Mouse (Mus musculus): ENCODE data around the gene Dmxl2.

Dmxl2 gene

DNA sequence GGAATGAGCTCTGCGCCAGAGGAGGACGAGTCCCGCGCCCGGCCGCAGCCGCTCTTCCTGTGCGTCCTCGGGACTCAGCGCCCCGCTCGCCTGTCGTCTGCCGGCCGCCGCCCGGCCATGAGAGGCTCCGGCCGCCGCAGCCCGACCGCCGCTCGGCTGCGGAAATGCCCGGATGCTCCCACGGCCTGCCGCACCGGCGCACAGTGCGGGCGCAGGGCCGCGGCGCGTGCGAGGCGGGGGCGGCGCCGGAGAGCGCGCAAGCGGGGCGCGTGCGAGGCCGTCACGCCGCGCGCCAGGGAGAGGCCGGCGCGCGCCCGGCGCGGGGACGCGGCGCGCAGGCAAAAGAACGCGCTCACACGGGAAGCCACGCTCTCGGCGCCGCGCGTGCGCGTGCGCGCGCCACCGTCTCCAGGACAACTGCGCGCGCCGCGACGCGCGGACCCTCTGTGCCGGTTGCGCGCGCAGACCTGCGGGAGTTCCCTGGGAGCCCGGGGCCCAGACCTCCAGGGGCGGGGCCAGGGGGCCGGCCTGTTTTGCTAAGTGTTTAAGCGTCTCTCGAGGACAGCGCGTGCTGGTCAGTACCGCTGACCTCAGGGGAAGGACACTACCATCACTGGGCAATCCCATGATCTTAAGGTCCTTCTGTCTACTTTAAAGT, at the start of gene Dmxl2:
TSS of gene Dmxl2 (minus strand) at position 174 of the 658 bp plus-strand sequence.
- peak; percentile 97 for DNase-seq

DNA sequence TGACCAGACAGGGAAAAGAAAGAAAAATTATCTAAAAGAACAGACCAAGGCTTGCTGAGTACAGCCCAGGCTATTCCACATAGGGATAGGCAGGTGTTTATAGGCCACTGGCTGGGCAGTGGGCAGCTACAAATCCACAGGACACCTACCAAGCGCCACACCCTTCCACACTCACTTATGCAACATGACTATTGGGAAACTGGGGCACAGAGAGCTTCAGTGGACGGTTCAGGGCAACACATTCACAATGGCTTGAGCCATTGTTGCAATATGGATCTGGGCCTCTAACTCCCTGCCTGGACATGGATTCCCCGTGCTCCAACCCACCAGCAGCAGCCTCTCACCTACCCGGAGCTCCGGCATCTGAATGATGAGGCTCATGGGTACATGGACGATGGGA, 48.0 kb upstream of the Dmxl2 start:
- DNase-seq: no peak

DNA sequence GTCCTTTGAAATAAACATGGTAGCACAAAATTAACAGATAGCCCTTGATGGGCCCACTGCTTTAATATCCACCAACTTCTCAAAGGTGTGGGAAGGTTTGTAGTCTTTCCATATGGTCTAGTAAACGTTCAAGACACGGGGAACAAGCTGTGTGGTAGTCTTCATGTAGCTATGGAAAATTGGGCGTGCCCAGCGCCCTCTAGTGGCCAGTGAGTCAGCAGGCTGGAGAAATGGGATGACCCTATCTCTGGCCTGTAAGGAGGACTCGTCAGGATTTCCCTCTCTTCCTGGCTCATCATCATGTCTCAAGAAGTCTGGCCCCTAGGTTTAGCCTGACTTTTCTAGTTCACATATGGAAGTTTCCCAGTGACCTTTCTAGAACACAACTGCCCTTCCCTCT, 46.1 kb upstream of the Dmxl2 start:
- DNase-seq: peak; percentile 69

DNA sequence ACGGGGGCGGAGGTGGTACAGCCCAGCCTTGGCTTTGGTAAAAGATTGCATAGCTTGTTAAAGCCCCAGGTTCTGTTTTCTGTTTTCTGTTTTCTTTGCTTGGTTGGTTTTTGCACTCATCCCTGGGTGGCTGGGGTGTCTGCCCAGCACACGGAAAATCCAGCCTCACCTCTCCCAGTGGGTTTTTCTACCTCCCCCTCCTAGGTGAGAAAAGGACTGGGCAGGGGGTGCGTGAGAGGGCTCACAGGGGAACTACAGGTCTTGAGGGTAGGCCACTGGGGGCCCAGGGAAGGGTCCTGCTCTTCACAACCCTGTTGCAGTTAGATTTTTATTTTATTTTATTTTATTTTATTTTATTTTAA, 43.5 kb upstream of the Dmxl2 start:
- DNase-seq: no peak

DNA sequence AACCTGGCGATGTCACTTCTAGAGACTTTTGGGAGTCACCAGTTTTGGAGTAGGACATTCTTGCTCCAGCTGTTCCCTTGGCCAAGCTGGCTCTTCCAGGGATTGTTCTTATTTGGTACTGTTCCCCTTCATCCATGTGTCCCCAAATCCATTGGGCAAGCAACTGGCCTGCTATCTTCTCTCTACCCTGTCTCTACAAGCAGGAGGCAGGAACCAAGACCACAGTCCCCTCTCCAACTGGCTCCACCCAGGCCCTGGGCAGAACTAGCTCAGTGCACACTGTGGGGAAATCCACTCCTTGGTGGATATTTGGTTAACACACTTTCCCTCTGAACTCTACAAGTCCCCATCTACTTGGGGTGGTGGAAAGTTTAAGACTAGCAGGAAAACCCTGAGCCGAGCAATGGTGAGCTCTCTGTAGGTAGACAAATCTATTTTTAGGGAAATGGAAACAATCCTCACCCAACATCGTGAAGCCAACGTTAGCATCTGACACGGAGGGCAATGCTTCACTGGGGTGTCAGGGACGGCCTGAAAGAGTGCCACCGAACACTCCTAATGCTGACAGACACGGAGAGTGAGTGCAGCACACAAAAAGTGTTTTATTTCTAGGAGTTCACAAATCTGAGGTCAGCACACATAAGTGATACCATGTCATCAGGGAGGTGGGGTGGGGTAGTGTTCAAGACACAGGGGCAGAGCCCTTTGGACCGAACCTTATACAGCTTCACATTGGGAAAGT, 43.0 kb upstream of the Dmxl2 start:
- no peak for DNase-seq

DNA sequence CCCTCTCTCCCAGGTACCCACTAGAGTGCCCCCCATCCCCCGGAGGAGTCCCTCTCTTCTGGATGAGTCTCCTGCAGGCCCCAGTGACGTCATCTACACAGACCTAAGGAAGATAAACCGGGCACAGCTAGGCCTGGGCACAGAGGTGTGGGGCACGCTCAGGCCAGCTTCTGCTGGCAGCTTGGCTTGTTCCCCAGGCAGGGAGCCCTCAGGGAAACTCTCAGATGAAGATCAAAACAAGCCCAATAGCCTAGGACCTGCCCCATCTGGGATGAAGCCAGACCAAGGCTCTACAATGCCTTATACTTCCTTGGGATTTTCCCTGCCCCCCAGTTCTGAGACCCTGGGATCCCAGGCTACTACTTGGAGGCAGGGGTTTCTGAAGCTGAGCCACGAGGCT, 39.4 kb upstream of the Dmxl2 start:
- DNase-seq: no peak

DNA sequence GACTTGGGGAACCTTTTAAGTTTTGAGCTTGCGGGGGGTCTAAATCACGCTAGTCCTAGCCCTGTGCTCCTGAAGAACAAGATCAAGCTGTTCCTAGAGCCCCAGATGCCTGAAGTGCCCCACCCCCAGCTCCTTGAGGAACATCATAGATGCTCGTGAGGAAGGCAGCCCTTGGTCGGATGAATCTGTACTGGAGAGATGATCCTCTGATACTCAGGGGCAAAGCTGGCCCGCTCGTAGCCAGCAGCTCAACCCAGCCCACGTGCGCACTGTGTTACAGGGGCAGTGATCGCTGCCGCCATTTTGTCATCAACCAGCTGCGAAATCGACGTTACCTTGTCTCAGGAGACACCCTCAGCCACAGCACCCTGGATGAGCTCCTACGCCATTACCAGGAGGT, 37.3 kb upstream of the Dmxl2 start, which contains the start of gene Sh2d7:
TSS of gene Sh2d7 (plus strand) at position 301 of the 400 bp plus-strand sequence.
- DNase-seq: no peak

DNA sequence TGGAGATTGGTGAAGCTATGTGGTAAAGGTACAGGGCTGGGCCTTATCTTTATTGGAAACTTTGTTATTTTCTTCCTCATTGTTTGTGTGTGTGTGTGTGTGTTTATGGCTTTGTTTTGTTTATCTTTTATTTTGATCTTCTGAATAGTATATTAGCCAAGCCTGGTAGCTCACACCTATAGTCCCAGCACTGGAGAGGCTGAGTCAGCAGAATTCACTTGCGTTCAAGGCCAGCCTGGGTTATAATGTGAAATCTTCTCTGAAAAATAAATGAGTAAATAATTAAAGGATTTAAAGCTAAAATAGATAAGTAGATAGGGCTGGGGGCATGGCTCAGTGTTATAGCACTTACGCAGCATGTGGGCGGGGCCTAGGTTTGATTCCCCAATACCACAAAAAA, 36.8 kb upstream of the Dmxl2 start:
- no peak for DNase-seq

DNA sequence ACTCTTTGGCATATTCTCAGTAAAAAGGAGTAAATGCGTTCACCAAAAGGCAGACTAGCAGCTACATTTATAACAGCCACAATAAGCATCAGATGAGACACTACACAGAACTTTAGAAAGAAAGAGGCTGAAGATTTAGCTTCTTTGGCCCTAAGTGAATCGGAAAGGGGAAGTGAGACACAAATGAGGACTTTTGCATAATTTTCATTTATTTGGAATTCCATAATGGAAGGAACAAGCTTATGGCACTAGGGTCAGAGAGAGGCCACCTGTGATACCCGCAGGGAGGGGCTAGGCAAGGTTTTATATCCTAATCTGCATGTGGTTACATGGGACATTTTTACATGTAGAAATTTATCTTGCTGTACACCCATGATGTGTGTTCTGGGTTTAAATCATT, 36.1 kb upstream of the Dmxl2 start:
- DNase-seq: no peak

DNA sequence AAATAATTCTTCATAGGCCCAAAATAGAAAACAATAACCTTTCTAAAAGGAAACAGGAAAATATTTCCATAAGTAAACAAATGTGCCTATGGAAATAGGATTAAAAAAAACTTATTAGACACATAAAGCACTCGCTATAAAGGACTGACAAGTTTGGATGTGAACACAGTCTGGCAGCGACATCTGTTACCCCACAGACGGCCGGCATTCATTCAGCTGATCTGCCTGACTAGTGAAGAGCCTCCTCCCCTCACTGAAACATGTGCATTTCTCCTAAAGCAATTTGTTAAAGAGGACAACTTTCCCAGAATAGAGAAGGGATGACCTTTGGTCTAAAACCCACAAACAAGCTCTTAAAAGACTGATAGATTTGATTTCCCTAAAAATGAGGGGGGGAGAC, 35.6 kb upstream of the Dmxl2 start:
- no peak for DNase-seq

DNA sequence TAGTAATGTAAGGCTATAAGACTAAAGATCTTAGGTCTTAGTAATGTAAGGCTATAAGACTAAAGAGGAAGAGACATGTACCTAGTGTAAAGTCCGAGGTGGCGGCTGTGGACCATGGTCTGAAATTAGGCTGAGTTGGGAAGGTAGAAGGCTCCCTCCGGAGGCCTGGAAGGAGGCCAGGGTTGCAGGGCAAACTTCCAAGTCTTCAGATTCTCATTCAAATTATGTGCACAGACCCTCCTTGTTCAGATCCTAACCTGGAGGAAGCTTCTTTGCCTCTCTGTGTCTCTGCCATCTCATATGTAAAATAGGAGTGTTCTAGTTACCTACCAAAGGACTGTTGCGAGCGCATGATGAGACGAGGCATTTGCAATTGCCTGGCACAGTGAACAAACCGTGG, 34.8 kb upstream of the Dmxl2 start:
- no peak for DNase-seq

DNA sequence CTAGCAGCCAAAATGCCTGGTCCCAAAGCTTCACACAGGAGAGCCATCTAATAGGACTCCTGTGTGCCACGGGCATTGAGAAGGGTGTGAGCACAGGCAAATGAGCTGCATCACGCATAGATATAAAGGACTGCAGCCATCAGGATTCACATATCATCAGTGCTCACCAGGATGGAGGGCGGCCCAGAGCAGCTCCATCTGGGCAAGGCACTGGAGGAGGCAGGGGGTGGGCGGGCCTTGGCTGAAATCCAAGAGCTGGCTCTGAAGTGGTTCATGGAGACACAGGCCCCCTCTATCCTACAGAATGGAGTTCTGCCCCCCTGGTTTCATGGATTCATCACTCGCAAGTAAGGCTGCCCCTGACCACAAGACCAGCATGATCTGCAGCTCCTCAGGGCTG, 32.5 kb upstream of the Dmxl2 start:
- no peak for DNase-seq

DNA sequence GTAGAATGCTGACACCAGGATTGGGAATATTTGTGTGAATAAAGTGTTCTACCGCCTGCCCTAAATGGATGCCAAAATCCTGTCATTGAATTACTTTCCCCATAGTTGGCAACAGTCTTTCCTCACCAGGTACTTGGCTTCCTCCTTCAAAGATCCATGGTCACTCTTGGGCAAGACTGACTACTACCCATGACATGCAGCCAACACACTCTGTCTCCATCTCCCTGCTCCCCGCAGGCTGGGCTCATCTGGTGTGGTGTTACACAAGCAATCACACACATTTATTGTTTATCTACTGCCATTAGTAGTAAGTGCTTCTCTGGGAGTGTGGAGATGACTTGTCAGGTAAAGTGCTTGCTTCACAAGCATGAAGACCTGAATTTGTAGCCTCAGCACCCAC, 31.5 kb upstream of the Dmxl2 start:
- DNase-seq: no peak

DNA sequence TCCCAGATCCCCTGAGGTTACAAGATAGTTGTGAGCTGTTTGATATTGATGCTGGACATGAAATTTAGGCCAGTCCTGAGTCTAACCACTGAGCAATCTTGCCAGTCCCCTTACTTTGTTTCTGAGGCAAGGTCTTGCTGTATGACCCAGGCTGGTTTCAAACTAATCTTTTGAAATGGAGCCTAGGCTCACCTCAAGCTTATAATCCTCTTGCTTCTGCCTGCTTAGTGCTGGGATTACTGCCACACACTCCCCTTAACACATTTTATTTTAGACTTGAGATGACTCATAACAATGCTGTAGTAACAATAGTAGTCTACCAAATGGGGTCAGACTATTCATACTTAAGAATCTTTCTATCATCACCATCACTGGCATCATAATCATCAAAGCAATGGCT, 30.0 kb upstream of the Dmxl2 start:
- DNase-seq: no peak

DNA sequence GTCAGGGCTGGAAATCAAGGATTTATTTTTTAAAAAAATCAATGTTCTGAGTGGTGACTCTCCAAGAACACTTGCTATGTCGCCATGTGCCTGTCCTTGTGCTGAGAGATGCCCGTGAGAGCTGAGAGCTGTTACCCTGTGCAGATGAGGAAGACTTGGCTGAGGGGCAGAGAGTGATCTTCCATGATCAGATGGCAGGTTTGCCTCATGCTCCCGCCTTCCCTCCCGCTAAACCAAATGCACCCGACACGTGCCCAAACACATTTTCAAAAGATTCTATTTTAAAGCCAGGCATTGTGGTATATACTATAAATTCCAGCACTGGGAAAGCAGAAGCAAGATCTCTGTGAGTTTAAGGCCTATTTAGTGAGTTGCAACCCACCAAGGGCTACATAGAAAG, 29.4 kb upstream of the Dmxl2 start:
- DNase-seq: no peak

DNA sequence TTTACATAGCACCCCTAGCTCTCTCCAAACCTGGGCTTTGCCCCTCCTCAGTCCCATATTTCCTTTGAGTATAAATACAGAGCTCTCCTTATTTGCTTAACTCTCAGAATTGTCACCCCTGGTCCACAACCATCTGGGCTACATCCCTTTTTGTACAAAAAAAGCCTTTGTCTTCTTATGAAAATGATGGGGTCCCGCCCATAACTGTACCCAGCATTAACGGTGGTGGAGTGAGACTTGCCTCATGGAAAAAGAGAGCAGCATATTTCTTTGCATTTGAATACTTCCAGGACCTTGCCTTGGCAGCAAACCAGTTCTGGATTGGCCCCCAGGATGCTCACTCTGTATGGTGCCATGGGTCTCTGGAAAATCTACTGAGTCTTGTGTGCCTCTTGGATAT, 28.5 kb upstream of the Dmxl2 start:
- DNase-seq: no peak

DNA sequence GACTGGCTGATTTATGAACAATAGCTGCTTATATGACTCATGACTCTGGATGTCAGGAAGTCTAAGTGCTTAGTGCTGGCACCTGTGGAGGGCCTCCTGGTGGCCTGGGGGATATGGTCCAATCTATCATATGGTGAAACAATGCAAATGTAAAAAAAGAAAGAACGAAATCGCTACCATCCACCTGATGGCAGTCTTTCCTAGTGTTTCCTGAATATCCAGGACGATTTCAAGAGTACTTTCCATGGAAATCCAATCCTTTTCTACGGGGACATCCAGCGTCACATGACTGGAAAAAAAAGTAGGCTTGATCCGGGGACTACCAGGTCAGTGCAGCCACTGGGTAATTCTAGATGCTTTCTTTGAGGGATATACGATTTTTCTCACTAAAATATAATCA, 26.3 kb upstream of the Dmxl2 start:
- no peak for DNase-seq

DNA sequence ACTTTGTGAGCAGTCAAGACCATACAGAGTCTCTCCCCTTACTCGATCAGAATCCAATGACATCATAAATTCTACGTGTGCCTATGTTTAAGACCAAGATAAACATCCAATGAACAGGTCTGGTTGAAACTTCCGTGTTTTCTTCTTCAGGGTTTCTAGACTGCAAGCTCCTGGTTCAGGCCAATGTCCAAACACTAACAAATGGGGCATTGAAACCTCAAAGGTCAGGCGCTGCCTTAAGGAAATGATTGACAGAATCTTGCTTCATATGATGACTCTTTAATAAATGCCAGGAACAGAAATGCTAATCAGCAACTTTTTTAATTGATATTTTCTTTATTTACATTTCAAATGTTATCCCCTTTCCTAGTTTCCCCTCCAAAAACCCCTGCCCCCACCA, 18.9 kb upstream of the Dmxl2 start:
- DNase-seq: no peak

DNA sequence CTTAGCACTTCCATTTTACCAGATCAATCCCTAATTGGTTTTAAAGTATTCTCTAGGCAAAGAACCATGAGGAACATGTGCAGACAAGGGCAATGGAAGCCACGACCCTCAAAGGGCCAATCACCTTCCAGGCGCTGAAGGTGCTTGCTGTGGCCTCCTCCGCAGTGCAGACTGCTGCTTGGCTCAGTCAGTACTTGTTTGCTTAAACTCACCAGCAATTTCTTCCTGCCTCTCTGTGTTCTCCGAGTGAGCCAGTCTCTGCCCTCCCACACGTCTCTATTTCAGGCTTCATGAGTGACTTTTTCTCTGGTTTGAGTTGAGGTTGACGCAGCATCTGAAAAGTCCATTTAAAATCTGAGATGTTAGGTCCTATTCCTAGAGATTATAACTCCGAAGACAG, 17.5 kb upstream of the Dmxl2 start:
- no peak for DNase-seq

DNA sequence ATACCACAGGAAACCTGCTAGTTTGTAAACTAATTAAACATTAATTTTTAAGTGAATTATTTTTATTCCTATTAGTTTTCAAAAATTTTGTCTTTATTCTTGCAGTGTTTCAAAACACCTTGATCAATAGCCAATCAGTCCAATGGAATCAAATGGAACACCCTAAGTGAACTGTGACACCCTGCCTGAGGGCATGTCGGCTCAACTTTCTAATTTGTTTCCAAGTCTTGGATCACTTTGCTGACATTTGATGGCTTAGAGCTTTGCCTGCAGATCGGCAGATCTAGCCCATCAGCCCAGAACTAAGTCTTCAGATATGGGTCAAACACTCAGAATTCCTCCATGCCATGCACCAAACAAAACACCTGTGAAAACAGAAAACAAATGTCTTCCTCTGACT, 14.6 kb upstream of the Dmxl2 start:
- DNase-seq: no peak

DNA sequence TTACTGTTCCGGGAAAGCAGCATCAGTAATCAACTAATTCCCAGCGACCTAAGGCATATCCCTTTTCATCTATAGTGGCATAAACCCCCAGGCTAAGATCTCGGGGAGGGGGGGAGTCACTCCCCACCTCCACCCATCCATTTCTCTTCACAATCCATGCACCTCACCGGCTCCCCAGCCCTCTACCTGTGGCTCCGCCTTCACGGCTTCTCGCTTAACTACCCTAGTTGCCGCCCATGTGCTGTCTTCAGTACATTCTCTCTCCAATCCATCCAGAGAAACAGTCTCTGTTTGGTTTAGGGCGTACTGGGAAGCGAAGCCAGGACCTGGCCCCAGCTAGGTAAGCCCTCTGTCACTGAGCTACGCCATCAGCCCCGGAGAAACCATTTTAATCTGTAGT, 1.4 kb upstream of the Dmxl2 start:
- no peak for DNase-seq

DNA sequence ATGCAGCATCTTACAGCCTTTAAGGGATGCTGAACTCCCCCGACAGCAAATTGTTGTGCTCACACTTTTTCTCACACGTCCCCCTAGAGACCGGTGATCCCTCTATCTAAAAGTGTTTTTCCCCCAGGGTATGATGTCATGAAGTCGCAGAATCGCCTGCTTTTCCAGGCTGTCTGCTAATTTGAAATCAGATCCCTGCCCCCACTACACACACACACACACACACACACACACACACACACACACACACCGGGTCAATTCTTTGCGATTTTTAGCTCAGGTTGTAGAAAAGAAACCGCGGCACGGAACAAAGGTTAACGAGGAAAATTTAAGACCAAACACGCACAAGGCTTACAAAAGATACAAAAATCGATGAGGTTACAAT, 677 bp upstream of the Dmxl2 start:
- DNase-seq: no peak

DNA sequence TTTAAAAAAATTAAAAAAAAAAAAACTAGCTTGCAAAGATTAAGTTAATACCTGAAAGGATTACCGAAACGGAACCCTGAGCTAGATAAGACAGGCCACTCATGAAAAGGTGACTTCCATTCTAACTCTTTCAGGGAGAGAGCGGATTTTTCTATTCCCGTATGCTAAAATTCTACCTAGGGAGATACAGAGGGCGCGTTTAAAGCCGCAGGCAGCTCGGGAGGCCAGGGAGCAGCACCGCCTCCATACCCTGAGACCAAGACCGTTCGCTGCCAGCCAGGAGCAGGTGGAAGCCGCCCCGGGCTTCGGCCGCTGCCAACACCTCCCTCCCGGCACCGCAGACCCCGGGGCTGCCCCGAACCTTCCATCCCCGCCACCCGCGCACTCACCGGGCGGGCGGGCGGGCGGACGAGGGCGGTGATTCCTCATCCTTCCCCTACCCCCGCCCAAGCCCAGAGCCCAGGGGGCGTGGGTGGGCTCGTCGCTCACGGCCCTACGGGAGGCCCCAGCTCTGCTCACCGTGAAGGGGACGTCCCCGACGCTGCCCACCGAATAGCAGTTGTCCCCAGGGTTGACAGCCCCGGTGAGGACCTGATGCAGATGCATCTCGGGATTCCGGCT, 484 bp downstream of the Dmxl2 start:
- peak; percentile 51 for DNase-seq

DNA sequence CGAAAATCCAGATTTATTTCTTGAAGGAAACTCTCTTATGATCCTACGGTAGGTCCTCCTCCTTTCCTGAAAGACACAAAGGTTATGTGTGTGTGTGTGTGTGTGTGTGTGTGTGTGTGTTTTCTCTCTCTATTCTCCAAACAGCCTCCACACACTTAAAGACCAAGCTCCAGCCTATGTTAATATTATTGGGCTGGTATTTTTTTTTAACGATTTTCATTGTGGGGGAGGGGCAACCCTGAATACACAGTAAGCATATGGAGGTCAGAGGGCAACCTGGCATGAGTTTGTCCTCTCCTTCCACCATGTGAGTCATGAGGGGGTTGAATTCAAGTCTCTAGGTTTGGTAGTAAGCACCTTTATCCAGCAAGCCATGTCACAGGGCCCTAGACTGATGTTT, 1.6 kb downstream of the Dmxl2 start:
- DNase-seq: no peak

DNA sequence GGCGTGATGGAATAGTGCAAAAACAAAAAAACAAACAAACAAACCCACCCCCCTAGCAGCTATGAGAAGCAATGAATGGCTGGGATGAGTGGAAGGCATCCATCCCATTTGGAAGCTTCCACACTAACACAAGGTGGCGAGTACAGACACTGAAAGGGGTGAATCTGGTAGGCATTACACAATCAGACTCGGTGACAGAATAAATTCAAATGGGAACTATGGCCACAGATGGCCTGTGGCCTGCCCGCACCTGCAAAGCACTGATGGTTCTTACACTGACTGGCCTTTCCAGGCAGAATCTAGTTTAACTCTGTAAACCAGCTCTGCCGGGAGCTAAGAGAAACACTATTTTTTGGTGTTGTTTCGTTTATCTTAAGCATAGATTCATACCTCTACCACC, 2.1 kb downstream of the Dmxl2 start:
- DNase-seq: no peak

All from embryo, embryonic 11 days (tissue).